Mouse (Mus musculus) urinary bladder, adult 18-20 months (tissue): Measurements from ENCODE around the gene Sept11.
A peak's percentile ranks its signal among the peaks of the same experiment; 100 is the strongest.

Experiments used
- DNase-seq, 2 experiments: peaks; one replicate each; pipeline ENCODE4 v3.0.0; 2022; ENCODE audit warnings: low spot score in 2 of 2, mixed read lengths in 2 of 2

Gene Sept11

DNA sequence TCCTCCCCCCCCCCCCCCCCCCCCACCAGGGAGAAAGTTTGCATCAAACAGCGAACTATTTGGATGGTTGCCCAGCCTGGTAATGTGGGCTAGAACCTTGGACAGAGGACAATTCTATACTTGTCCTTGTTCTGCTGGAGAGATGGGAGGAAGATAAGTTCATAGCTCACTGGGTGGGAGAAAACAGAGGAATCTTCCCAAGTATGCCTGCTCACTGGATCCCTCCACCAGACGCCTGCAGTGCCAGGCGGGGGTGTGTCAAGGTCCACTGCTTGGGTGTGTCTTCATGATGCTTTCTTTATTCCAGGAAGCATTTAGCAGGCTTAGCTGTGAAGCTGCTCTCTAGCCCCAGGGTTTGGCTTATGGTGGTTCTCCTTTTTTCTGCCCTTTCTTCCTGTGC, 34.5 kb downstream of the Sept11 start:
- DNase-seq = no peak

DNA sequence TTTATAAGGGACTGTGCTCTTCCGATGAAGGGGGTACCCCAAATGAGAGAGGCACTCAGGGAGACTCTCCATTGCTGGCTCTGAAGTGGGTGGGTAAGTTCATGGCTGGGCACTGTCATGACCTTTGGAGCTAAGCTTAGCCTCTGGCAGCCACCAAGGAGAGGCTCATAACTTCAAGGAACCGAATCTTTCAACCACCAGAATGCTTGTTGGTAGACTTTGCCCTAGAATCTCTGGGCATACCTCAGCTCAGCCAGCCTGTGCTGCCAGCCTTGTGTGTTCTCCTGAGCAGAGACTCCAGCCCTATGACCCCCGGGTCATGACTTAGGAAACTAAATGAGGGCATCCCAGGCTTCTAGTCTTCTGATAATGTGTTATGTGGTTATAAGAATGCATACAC, 35.5 kb downstream of the Sept11 start:
- no peak for DNase-seq

DNA sequence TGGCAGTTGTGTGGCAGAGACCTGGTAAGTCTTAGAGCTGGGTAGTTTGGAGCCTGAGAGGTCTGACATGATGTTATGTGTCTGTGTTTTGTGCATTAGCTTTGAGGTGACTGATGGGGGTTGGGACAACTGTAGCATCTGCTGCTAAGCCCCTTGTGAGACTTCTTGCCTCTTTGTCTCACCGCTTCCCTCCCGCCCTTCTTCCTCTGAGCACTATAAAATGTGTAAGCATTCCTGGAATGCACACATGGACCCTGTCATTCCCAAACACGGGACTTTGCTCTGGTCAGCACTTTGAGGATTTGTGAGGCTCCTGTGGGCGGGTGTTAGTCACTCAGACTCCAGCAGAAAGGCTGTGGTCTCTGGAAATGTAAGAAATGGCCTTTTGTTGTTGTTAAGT, 36.7 kb downstream of the Sept11 start:
- DNase-seq = no peak

DNA sequence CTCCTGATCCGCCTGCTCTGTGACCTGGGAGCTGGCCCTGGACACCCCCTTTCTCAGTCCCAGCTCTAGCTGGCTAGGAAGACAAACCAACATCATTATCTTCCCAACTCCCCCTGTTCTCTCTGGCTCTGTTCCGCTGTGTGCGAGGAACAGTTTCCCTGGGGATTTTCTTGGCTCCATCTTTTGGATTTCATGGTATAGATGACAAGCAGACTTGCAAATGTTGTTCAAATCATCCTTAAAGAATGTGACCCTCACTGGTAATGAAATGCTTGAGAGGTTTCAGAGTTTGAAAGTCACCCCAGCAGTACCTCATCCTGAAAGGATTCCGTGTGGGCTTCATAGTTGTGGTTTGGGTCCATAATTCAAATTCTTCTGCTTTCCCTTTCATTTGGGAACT, 38.2 kb downstream of the Sept11 start:
- no peak for DNase-seq

DNA sequence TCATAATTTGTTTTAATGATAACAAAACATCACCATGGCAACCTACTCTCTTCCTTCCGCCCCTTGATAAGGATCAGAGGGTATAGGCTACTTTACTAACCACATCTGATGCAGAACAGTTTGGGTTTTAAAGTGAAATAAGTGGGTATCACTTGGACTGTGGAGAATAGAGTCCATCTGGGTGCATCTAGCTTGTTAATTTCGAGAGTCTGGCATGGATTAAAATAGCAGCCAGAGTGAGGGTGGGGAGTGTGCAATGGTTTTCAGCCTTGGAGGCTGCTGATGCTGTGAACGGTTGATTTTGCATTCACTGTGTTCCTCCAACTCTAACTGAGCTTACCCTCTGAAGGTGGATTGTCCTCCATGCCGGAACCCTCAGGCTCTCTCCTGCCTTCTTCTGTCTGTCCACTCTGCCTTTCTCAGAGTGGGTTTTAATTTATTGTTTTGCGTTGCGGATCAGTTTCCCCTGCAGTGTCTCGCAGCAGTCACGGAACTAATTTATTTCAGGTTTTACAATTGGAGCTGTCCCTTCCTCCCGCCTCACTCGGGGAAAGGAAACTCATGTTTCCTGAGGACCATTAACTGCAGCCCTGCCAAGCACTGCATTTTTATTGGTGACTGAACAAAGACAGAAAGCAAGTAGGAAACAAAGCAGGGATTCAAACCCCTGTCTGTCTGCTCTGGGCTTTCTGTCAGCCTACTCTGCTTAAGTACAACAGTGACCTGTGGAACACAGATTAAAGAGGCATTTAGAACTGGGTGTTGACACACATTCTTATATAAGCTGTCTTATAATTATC, 40.4 kb downstream of the Sept11 start:
- DNase-seq = no peak

DNA sequence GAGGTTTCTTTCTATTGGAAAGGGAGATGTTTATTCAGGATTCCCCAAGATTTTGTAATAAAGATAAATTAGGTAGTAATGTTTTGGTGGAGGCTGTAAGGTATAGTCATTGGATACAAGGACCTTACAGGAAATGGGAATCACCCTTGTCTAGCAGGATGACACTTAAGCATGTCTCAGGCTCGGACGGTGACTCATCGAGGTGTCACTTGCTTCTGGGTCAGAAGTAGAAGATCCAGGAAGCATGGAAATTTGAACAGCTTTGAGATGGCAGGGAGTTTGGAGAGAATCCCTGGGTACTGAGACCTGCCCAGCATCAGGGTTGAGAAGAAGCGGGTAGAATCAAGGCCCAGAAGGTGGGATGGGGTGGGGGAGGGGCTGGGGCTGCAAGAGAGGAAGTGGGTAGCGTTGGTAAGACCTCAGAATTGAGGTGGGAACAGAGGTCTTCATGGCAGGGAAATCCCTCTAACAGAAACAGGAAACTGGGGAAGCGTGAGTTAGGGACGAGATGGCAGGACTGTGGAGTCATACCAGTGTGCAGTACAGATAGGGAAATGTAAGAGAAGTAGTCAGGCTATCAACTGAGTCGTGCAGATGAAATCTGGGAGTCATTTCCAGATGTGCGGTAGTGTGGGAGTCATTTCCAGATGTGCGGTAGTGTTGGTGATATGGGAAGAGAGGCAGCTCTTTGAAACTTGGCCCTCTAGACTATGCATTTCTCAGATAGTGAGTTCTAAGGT, 42.3 kb downstream of the Sept11 start:
- no peak for DNase-seq

DNA sequence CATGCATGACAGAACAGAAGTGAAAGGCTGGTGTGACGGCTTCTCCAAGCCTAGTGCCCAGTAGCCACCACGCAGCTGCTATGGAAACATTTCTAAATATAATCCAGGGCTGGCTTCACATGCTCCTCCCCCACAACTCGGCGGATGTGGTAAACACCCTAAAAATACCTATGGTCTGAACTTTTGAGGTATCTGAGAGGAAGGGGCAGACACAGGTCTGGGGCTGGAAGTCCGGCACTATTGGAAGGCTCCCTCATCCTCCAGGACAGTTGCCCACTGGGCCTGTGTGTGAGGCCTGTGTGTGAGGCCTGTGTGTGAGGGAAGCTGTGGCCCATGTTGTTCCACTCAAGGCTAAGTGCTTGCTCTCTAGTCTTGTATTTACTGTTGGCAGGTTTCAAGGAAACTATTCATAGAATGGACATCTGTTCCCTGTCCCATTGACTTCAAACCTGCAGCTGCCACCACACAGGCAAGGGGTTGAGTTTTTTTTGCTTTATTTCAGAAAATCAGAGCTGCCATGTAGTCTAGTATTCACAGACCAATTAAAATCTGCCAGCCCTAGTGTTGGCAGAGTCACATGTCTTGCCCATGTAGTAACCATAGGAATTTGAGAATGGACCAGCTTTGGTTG, 43.8 kb downstream of the Sept11 start:
- DNase-seq = no peak

DNA sequence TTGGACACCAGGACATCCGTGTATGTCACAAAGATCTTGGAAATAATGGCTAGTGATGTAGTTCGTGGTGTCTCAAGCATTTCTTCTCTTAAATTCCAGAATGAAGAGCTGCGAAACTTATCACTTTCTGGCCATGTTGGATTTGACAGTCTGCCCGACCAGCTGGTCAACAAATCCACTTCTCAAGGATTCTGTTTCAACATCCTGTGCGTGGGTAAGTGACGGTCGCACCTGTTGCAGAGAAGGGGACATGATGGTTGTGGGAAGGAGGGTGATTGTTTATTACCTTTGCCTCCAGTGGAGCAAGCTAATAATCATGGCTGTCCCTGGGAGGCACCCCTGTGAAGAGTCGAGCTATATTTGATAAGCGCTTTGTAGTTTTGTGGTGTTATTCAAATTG, 46.1 kb downstream of the Sept11 start:
- no peak for DNase-seq

DNA sequence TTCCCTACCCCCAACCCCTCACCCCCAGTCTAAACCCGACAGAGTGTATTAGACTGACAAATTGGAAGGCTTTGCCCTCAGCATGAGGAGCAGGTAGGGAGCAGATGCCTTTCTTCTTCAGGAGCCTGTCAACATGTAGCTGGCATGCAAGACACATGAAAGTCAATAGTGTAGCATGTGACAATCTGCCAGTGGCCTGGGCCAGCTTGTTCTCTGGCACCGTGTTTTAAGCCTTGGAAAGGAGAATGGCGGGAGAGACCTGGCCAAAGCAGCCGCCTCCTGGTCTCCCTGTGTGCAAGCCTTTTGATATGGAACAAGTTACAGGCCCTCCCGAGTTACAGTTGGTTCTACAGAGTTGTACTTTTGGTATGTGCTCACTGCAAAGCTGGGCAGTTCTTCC, 47.5 kb downstream of the Sept11 start:
- DNase-seq = no peak

DNA sequence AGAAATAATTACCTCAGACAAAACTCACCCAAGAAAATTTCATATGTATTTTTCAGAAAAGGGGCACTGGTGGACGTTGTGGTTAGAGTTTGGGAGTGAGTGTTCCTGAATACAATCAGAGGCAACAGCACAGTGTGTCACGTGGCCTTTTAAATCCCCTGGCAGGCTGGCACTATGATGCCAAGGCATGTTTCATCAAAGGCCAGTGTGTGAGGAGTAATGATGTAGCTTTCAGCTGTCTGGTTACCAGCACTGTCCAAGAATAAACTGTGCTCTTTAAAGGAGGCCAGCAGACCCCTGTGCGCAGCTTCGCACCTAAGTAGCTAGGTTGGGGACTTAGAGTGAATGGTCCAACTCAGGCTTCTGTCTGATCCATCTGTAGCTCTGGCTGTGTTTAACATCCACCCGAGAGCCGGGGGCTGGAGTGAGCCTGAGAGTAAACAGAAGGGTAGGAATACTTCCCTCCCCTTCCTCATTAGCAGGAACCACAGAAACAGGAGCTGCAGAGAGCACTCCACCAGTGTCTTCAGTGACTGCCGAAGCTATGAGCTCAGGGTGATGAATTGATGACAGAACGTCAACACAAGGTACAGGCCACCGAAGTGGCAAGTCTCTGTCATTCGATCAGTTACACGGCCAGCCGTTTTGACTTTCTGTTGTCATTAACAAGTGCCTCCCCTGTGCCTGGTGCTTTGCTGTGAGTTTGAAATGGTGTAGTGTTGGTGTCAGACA, 50.3 kb downstream of the Sept11 start:
- DNase-seq = no peak

DNA sequence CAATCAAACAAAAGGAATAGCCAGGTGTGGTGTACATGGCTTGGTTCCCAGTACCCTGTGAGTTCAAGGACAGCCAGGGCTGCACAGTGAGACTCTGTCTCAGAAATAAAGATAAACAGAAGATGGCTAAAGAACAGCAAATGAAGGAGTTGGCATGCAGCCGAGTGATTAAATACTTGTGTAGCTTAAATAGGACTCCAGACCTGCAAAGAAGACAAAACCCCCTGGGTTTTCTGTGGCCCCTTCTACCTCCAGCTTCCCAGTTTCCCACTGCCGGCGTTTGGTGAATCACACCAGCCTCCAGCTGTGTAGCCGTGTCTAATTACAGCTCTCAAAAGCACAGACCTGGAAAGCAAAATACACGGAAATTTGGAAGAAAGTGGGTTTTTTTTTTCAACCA, 51.6 kb downstream of the Sept11 start:
- no peak for DNase-seq

DNA sequence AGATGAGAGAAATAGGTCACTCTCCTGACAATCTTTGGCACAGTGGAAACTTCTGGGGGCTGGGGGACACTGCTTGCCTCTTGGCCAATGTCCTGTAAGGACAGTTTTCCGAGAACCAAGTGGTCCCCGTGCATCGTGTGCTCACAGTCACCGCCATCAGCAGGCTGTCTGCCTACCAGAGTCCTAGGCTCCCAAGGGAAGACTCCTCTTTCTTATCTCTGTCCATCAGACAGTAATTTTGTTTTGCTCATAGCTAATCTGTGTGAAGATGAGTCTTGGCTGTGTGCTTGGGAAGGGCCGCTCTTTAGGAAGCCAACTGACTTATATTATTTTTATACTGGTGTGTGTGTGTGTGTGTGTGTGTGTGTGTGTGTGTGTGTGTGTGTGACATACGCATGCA, 52.3 kb downstream of the Sept11 start:
- no peak for DNase-seq

DNA sequence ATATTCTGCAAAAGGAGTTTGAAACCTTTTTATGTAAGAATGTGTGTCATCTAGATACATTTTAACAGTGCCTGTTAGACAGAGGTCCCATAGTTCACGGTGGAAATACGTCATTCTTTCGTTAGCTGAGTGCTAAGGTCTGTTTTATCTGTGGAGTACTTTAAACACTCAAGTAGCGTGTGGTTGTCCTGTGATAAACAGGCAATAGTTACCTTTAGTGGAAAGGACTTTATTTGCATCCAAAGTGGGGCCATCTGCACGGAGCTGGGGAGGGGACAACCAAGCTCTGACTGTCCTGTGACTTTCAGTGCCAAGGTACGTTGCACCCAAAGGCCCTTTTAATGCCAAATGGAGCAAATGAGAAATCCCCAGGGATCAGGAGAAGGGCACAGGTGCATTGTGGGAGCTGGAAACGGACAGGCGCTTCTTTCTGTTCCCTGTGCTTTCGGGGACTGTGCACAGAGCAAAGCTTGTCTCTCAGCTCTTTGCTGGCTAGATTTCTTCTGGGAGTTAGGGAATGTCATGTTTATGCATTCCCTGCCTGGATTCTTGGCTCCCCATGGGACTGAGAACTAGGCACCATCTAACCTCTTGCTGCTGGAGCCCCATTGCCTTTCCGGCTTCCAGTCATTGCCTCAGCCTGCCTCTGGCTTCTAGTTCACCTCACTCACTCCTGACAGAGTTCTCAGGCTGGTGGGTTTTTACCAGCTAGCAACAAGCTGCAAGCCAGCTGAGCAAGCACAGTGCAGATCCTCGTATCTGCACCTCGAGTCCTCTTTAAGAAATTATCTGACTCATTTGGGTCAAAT, 56.9 kb downstream of the Sept11 start:
- DNase-seq = no peak

DNA sequence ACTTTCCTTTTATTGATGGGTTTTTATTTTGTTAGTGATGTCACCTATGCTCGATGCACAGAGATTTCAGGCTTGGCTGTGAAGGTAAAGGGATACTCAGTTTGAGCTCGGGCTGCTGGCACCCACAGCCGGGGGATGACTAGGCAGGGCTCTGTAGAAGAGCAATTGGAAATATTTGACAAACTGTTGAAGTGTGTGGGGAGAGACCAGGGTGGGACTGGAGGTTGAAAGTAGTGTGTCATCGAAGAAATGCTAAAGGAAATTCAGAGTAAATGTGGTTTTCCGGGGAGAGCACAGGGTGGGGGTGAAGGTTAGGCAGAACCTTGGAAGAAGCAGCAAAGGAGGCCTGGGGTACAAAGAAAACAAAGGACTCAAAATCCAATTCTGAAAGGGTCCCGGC, 58.7 kb downstream of the Sept11 start:
- no peak for DNase-seq

DNA sequence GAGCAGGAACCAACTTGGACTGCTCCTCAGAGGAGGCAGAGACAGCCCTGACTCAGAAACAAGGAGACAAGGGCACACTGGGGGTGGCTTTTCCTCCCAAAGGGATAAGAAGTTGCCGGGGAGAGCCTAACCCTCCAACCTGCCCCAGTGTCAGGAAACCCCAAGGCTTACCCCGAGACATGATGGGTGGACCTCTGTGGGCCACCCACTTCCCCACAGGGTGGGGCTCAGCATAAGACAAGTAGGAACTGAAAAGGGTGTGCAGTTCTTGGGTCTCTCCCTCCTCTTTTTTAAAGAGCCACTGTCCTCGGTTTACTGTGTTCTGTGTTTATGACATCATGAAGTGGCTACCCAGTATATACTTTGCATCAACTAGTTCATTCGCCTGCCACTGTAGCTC, 59.2 kb downstream of the Sept11 start:
- DNase-seq = no peak

DNA sequence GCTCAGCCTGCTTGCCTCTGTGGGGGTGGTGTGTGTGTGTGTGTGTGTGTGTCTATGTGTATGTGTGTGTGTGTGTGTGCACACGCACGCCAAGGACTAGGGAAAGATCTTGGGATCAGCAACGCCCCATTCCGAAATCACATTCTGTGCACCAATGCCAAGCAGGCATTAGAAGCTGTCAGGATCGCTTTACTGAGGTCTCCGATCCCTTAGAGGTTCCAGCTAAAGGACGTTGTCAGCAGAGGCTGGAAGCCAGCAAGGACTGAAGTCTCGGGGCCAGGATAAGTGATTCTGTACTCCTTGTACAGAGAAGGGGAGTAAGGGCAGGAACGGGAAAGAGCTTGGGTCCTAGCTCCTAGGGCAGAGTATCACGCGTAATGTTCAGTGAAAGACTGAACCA, 61.2 kb downstream of the Sept11 start:
- no peak for DNase-seq

DNA sequence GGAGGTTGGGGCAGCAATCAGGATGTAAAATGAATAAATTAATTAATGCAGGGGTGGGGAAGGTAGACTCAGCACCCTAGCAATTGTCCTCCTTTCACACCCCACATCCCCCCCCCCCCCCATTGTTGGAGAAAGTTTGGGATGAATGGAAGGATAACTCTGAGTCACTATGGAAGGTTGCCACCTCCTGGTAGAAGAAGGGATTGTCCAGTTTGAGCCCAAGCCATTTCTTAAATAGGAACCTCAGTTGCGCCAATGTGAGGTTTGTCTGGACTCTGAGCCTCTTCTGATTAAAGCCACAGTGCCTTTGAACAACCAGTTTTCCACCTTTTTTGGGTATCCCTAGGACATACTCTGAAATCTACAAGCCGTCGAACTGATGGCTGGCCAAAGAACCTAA, 70.3 kb downstream of the Sept11 start:
- DNase-seq = peak in 1 of 2 experiments; percentile 25

DNA sequence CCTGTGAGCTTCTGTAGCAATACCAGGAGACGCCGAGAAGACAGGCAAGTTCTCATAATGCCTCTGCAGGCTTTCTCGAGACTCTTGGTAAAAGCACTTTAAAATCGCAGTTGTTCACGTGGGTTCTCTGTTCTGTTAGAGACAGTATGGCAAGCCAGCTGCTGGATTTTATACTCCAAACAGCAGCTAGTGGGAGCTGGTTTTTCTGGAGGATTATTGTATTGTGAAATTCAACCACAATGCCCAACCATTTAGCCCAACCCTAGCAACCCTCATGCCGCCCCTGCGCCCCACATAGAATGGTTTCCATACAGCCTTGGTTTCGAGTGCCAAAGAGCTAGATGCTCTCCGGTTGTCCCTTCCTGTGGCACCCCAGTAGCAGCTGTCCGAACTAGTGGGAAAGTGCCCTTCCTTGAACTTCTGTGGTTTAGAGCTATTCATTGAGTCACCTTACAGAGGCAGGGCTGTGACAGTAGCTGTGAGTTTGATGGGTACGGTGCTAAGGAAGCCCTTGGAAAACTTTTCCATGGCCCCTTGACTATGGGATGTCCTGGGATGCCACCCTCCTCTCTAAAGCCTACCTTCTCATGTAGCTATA, 74.8 kb downstream of the Sept11 start:
- DNase-seq = no peak

DNA sequence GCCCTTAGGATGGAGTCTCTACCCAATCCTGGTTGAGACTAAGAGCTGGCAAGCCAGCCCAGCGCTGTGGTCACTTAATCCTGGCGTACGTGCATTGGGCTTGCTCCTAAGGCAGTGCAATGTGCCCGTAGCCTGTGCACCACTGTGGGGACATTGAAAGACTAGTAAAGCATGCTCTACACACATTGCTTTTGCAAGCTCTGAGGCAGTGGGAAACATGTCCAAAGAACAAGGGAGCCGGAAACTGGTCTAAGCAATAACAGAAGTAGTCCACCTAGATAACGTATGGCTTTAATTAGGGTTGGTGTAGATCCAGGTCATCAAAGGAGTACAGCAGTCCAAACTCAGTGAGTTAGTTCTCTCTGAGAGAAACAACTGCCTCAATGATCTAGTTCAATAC, 75.4 kb downstream of the Sept11 start:
- no peak for DNase-seq

DNA sequence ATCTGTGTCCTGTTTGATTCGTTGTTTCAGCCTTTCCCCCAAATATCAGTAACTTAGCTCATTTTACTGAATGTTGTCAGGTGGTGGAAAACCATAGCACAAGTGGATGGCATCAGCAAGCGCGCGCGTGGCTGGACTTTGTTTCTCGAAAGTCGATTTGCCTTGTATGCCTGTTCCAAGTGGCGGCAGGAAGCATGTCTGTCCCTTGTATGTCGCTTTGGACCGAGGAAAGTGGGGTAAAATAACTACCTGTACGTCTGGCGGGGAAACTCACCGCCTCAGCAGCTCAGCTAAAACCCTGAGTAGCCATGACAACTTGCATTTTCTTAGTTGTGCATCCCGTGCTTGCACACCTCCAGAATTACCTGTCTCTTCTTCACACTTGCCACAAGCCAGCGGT, 78.2 kb downstream of the Sept11 start:
- DNase-seq = no peak

DNA sequence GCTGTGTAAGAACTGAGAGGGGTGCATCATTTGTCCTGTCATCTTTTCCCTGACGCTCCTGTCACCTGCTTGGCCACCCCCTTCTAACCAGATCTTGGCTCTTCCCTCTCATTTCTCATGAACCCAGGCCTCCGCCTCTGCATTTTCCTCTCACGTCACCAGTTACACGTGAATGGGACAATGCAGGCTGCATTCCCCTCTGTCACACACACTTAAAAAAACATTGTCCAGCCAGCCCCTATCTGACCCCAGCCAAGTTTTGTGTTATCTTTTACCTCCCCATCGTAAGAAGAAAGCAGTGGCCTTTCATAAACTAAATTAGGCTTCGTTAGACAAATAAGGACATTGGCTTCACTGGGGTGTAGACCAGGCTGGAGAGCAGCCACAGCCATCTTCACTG, 79.3 kb downstream of the Sept11 start:
- DNase-seq = no peak
